Mouse (Mus musculus) midbrain, embryonic 15.5 days (tissue): ENCODE results near the gene Cd2ap. TPM values are rescaled to one million over a fixed set of nuclear protein-coding genes. Genes with fewer than 3 reads are reported as not detected.

Experiments
- polyA plus RNA-seq: library from polyadenylated mRNA; unstranded; fragments of >200 nt; fragmentation: Nextera tagmentation; extraction: Ambion mirVana; gene quantifications from 2 replicates; pipeline ENCODE4 v1.2.1, GENCODE M21; 2015

Gene Cd2ap
- polyA plus RNA-seq, 1 experiment from 2014 or later, result 8.4 TPM

Other genes starting within 250 kb of the Cd2ap start
- gene Adgrf4, start 184.4 kb downstream of the Cd2ap start, polyA plus RNA-seq, result 0.15 and 0.25 TPM in 2 replicates
- gene Adgrf2, start 134.5 kb downstream of the Cd2ap start, polyA plus RNA-seq, result 0.08 and 0.12 TPM in 2 replicates
- 67.6 and 68.6 TPM in 2 replicates for gene Tnfrsf21, start 139.9 kb upstream of the Cd2ap start, polyA plus RNA-seq